Mouse (Mus musculus): ENCODE measurements at regions not wholly inside any gene's neighbourhood (a gene's known extent, or its start where the extent isn't known, plus 50 kb on each side); places are given as distances from the start of the nearest gene placed in this dataset.

DNA sequence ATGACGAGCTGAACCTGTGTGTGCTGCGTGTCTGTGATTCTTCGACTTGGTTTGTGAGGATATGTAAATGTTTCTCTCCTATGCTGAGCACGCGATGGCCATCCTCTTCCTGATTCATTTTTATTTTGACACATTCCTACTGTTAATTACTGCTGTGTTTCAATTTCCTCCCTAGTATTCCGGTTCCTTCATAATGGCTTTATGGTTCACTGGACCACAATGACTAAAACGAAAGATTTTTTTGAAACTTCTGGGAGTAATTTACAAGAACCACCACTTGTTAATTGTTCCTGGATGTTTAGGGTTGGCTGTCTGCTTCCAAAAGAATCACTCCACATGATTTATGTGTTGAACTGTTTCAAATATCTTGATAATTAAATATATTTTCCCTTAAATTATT is 537.4 kb upstream of the Mgmt start:
- no peaks in the 10 kb centered on the region for H3K4me1 ChIP-seq (replicated peaks; ENCODE audit: control insufficient read depth, insufficient read depth, low read length)
- 55% methylated on average over 7 of the region's 7 CpGs for WGBS
- H3K27me3 ChIP-seq (ENCODE audit: control insufficient read depth, insufficient read depth, low read depth, low read length): no peaks in the 10 kb centered on the region
- H3K9ac ChIP-seq (ENCODE audit: low read length): no peak overlapping the region
- no peaks in the 10 kb centered on the region for H3K36me3 ChIP-seq (ENCODE audit: control insufficient read depth, insufficient read depth, low read length)
- no peaks in the 10 kb centered on the region for H3K9me3 ChIP-seq (ENCODE audit: control insufficient read depth, low read length)
- no peak for ATAC-seq (ENCODE audit: low read depth)
- H3K4me2 ChIP-seq (ENCODE audit: low read depth, low read length): no peak overlapping the region
- no peak overlapping the region for H3K4me3 ChIP-seq (ENCODE audit: low read length)
- H3K27ac ChIP-seq (ENCODE audit: low read length): no peak overlapping the region

DNA sequence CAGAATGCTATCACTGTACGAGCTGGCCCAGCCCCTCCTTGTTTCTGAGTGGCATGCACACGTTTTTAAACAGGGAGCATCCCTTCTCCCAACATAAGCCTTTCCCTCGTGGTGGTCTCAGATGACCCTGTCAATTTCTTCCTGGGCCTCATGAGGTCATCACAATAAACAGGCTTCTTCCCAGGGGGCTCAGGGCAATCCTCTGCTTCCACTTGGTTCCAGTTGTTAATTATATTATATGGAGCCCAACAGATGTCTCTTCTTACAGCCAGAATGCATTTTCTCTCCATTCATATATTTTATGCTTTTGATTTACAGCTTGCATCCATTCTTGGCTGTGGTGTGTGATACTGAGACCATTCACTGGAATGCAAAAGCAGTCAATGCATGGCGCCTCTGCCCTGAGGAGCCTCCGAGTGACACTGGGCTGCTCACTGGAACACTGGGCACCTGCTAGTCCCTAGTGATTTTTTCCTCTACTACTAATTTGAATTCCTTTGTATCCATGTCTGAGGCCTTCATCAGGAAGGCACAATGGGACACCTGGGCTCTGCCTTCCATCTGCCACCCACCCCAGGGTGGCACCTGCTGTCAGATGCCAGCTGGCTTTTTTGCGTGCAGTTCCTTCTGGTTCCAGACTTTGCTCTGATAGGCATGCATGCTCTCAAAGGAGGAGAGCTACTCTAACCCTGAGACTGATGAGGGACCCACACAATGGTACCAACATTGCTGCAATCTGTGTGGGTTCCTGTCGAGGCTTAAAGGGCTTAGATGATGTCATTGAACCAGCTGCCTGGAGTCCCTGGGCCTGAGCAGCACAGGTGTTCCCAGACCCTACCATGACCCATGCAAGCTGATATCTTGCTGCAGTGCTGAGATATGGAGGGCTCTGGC is 528.8 kb upstream of the Mgmt start:
- ATAC-seq (ENCODE audit: low read depth): no peak
- H3K36me3 ChIP-seq (ENCODE audit: control insufficient read depth, insufficient read depth, low read length): no peaks in the 10 kb centered on the region

GRCm38 (mm10) chr7:136377259-136377658 is 517.2 kb upstream of the Mgmt start:
- WGBS: 68% methylated on average over 3 of the region's 3 CpGs

More for the DNA sequence above, 528.8 kb upstream of the Mgmt start:
- H3K27me3 ChIP-seq (ENCODE audit: control insufficient read depth, insufficient read depth, low read depth, low read length): no peaks in the 10 kb centered on the region
- H3K27ac ChIP-seq (ENCODE audit: low read length): no peak overlapping the region
- WGBS: 52% methylated on average over 7 of the region's 7 CpGs
- no peak overlapping the region for H3K4me3 ChIP-seq (ENCODE audit: low read length)
- no peak overlapping the region for H3K4me2 ChIP-seq (ENCODE audit: low read depth, low read length)
- H3K4me1 ChIP-seq (replicated peaks; ENCODE audit: control insufficient read depth, insufficient read depth, low read length): no peaks in the 10 kb centered on the region
- H3K9ac ChIP-seq (ENCODE audit: low read length): no peak overlapping the region
- H3K9me3 ChIP-seq (ENCODE audit: control insufficient read depth, low read length): no peaks in the 10 kb centered on the region

GRCm38 (mm10) chr7:136377742-136378141 is 516.7 kb upstream of the Mgmt start:
- WGBS: 62% methylated on average over 8 of the region's 8 CpGs
- H3K27me3 ChIP-seq (ENCODE audit: control insufficient read depth, insufficient read depth, low read depth, low read length): no peaks in the 10 kb centered on the region
- no peak overlapping the region for H3K4me2 ChIP-seq (ENCODE audit: low read depth, low read length)
- H3K9me3 ChIP-seq (ENCODE audit: control insufficient read depth, low read length): no peaks in the 10 kb centered on the region
- H3K4me3 ChIP-seq (ENCODE audit: low read length): no peak overlapping the region
- no peak overlapping the region for H3K27ac ChIP-seq (ENCODE audit: low read length)
- no peaks in the 10 kb centered on the region for H3K36me3 ChIP-seq (ENCODE audit: control insufficient read depth, insufficient read depth, low read length)
- H3K4me1 ChIP-seq (replicated peaks; ENCODE audit: control insufficient read depth, insufficient read depth, low read length): peaks cover 8% of the 10 kb centered on the region; the same call in 1 of the 2 replicates
- no peak; the same call in 1 of the 2 replicates for ATAC-seq (ENCODE audit: low read depth)
- H3K9ac ChIP-seq (ENCODE audit: low read length): no peak overlapping the region

More at GRCm38 (mm10) chr7:136377259-136377658, 517.2 kb upstream of the Mgmt start:
- Histone ChIP-seq H3K36me3 (ENCODE audit: control insufficient read depth, insufficient read depth, low read length) (no peaks in the 10 kb centered on the region), H3K4me2 (ENCODE audit: low read depth, low read length) (no peak overlapping the region), H3K4me1 (replicated peaks; ENCODE audit: control insufficient read depth, insufficient read depth, low read length) (peaks cover 8% of the 10 kb centered on the region; the same call in 1 of the 2 replicates), H3K9ac (ENCODE audit: low read length) (no peak overlapping the region), H3K27ac (ENCODE audit: low read length) (no peak overlapping the region), H3K27me3 (ENCODE audit: control insufficient read depth, insufficient read depth, low read depth, low read length) (no peaks in the 10 kb centered on the region), H3K9me3 (ENCODE audit: control insufficient read depth, low read length) (no peaks in the 10 kb centered on the region), H3K4me3 (ENCODE audit: low read length) (no peak overlapping the region)
- no peak for ATAC-seq (ENCODE audit: low read depth)

- H3K4me2 ChIP-seq (ENCODE audit: low read depth, low read length): no peak overlapping the region
- no peaks in the 10 kb centered on the region for H3K27me3 ChIP-seq (ENCODE audit: control insufficient read depth, insufficient read depth, low read depth, low read length)
- H3K4me3 ChIP-seq (ENCODE audit: low read length): no peak overlapping the region
- H3K36me3 ChIP-seq (ENCODE audit: control insufficient read depth, insufficient read depth, low read length): no peaks in the 10 kb centered on the region
- H3K9ac ChIP-seq (ENCODE audit: low read length): no peak overlapping the region
- ATAC-seq (ENCODE audit: low read depth): no peak
- H3K27ac ChIP-seq (ENCODE audit: low read length): no peak overlapping the region
- peaks cover 8% of the 10 kb centered on the region; the same call in 1 of the 2 replicates for H3K4me1 ChIP-seq (replicated peaks; ENCODE audit: control insufficient read depth, insufficient read depth, low read length)
- WGBS: 31% methylated on average over 4 of the region's 4 CpGs
- no peaks in the 10 kb centered on the region for H3K9me3 ChIP-seq (ENCODE audit: control insufficient read depth, low read length)
Measured at GRCm38 (mm10) chr7:136378321-136378720, 516.1 kb upstream of the Mgmt start.

DNA sequence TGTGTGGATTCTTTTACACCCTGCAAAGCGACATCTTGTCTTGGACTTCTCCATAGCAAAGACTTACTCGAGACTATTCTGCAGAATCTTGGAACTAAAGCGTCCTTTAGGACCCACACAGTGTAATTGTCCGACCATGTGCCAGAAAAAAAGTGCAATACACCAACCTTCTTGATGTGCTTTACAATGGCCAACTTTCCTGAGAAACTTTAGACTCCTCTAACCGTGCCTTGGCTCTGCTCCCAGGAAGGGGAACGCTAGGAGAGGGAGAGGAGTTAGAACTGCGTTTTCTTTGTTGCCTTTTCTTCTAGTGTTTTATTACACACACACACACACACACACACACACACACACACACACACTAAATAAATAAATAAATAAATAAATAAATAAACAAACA is 515.1 kb upstream of the Mgmt start:
- H3K4me3 ChIP-seq (ENCODE audit: low read length): no peak overlapping the region
- ATAC-seq (ENCODE audit: low read depth): no peak
- H3K27ac ChIP-seq (ENCODE audit: low read length): peak overlapping the region; percentile 13; the same call in 1 of the 2 replicates
- H3K36me3 ChIP-seq (ENCODE audit: control insufficient read depth, insufficient read depth, low read length): no peaks in the 10 kb centered on the region
- no peak overlapping the region for H3K9ac ChIP-seq (ENCODE audit: low read length)
- no peak overlapping the region for H3K4me2 ChIP-seq (ENCODE audit: low read depth, low read length)
- no peaks in the 10 kb centered on the region for H3K9me3 ChIP-seq (ENCODE audit: control insufficient read depth, low read length)
- peaks cover 8% of the 10 kb centered on the region; the same call in 1 of the 2 replicates for H3K4me1 ChIP-seq (replicated peaks; ENCODE audit: control insufficient read depth, insufficient read depth, low read length)
- 45% methylated on average over 7 of the region's 7 CpGs for WGBS
- no peaks in the 10 kb centered on the region for H3K27me3 ChIP-seq (ENCODE audit: control insufficient read depth, insufficient read depth, low read depth, low read length)

- 27% methylated on average over 3 of the region's 3 CpGs for WGBS
- Histone ChIP-seq H3K27me3 (ENCODE audit: control insufficient read depth, insufficient read depth, low read depth, low read length) (no peaks in the 10 kb centered on the region), H3K4me2 (ENCODE audit: low read depth, low read length) (no peak overlapping the region), H3K9me3 (ENCODE audit: control insufficient read depth, low read length) (no peaks in the 10 kb centered on the region), H3K9ac (ENCODE audit: low read length) (no peak overlapping the region), H3K4me3 (ENCODE audit: low read length) (no peak overlapping the region), H3K4me1 (replicated peaks; ENCODE audit: control insufficient read depth, insufficient read depth, low read length) (peaks cover 8% of the 10 kb centered on the region; the same call in 1 of the 2 replicates), H3K36me3 (ENCODE audit: control insufficient read depth, insufficient read depth, low read length) (no peaks in the 10 kb centered on the region), H3K27ac (ENCODE audit: low read length) (no peak overlapping the region)
- 0 out of 2 replicates have a peak, but pooled peaks have one; percentile 15 for ATAC-seq (ENCODE audit: low read depth)
Measured at GRCm38 (mm10) chr7:136379741-136380140, 514.7 kb upstream of the Mgmt start.

GRCm38 (mm10) chr7:136383296-136383695 is 511.1 kb upstream of the Mgmt start:
- no peaks in the 10 kb centered on the region for H3K27me3 ChIP-seq (ENCODE audit: control insufficient read depth, insufficient read depth, low read depth, low read length)
- H3K9ac ChIP-seq (ENCODE audit: low read length): no peak overlapping the region
- no peaks in the 10 kb centered on the region for H3K9me3 ChIP-seq (ENCODE audit: control insufficient read depth, low read length)
- no peak overlapping the region for H3K4me3 ChIP-seq (ENCODE audit: low read length)
- no peak overlapping the region for H3K27ac ChIP-seq (ENCODE audit: low read length)
- no peaks in the 10 kb centered on the region for H3K36me3 ChIP-seq (ENCODE audit: control insufficient read depth, insufficient read depth, low read length)
- 73% methylated on average over 2 of the region's 2 CpGs for WGBS
- H3K4me2 ChIP-seq (ENCODE audit: low read depth, low read length): no peak overlapping the region
- no peak for ATAC-seq (ENCODE audit: low read depth)
- 0 out of 2 replicates have a peak, but pooled peaks cover 4% of the 10 kb centered on the region for H3K4me1 ChIP-seq (replicated peaks; ENCODE audit: control insufficient read depth, insufficient read depth, low read length)

DNA sequence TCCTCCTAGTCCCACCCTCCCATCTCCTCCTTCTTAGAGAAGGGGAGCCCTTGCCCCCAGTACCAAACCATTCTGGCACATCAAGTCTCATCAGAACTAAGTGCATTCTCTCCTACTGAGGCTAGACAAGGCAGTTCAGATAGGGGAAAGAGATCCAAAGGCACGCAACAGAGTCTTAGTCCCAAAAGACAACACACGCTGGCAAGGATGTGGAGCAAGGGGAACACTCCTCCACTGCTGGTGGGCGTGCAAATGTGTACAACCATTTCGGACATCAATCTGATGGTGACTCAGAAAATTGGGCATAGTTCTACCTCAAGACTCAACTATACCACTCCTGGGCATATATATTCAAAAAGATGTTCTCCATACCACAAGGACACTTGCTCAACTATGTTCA is 506.7 kb upstream of the Mgmt start:
- no peaks in the 10 kb centered on the region for H3K4me1 ChIP-seq (replicated peaks; ENCODE audit: control insufficient read depth, insufficient read depth, low read length)
- ATAC-seq (ENCODE audit: low read depth): no peak
- no peaks in the 10 kb centered on the region for H3K9me3 ChIP-seq (ENCODE audit: control insufficient read depth, low read length)
- no peak overlapping the region for H3K4me3 ChIP-seq (ENCODE audit: low read length)
- no peak overlapping the region for H3K27ac ChIP-seq (ENCODE audit: low read length)
- no peaks in the 10 kb centered on the region for H3K36me3 ChIP-seq (ENCODE audit: control insufficient read depth, insufficient read depth, low read length)
- no peak overlapping the region for H3K4me2 ChIP-seq (ENCODE audit: low read depth, low read length)
- 84% methylated on average over 4 of the region's 4 CpGs for WGBS
- H3K27me3 ChIP-seq (ENCODE audit: control insufficient read depth, insufficient read depth, low read depth, low read length): no peaks in the 10 kb centered on the region
- no peak overlapping the region for H3K9ac ChIP-seq (ENCODE audit: low read length)
